Mouse (Mus musculus) hindbrain, embryonic 14.5 days (tissue): ENCODE measurements around the gene Nabp2. TPM values are rescaled to one million over a fixed set of nuclear protein-coding genes. Genes with fewer than 3 reads are reported as not detected.

Experiments
- ATAC-seq: fragments of 200-750 bp; cut with Nextera tagmentation; 2 replicates; pipeline ENCODE4 v1.8.0; 2017; ENCODE audit warnings: moderate number of reproducible peaks, mild to moderate bottlenecking, moderate TSS enrichment, moderate library complexity; ENCODE audit not compliant: low FRiP score
- DNase-seq: peaks from one replicate; pipeline ENCODE4 v3.0.0-alpha.2; 2015; ENCODE audit warnings: low spot score
- H3K27ac ChIP-seq: fragments of 300-500 bp; sonication (generic); 2 replicates; pipeline ENCODE4 v1.5.1; 2014; ENCODE audit warnings: mild to moderate bottlenecking, moderate library complexity
- H3K27me3 ChIP-seq: fragments of 300-500 bp; sonication (generic); 2 replicates; pipeline ENCODE4 v1.6.1; 2014; ENCODE audit warnings: mild to moderate bottlenecking, low read length, mixed read lengths; ENCODE audit not compliant: control insufficient read depth, insufficient read depth
- H3K36me3 ChIP-seq: fragments of 300-500 bp; sonication (generic); replicated peaks from 2 replicates; pipeline ENCODE4 v1.6.1; 2014; ENCODE audit not compliant: control insufficient read depth, insufficient read depth
- H3K4me1 ChIP-seq: fragments of 300-500 bp; sonication (generic); replicated peaks from 2 replicates; pipeline ENCODE4 v1.6.1; 2014; ENCODE audit warnings: antibody characterized with exemption, low read length, mixed read lengths; ENCODE audit not compliant: control insufficient read depth, insufficient read depth
- H3K4me2 ChIP-seq: fragments of 300-500 bp; sonication (generic); replicated peaks from 2 replicates; pipeline ENCODE4 v1.6.1; 2014; ENCODE audit warnings: mild to moderate bottlenecking, moderate library complexity
- H3K4me3 ChIP-seq: fragments of 300-500 bp; sonication (generic); replicated peaks from 2 replicates; pipeline ENCODE4 v1.5.1; 2014; ENCODE audit warnings: mild to moderate bottlenecking, low read length
- H3K9ac ChIP-seq: fragments of 300-500 bp; sonication (generic); 2 replicates; pipeline ENCODE4 v1.6.1; 2014
- H3K9me3 ChIP-seq: fragments of 300-500 bp; sonication (generic); 2 replicates; pipeline ENCODE4 v1.6.1; 2016; ENCODE audit warnings: low read length; ENCODE audit not compliant: control insufficient read depth
- WGBS: fragments of 180-500 bp; shearing (Covaris S2); extraction: QIAGEN DNeasy Blood & Tissue Kit; methylation state at CpG from one replicate; pipeline ENCODE4 v1.1.7; 2014; 5-methylcytosine and 5-hydroxymethylcytosine counted together
- polyA plus RNA-seq: library from polyadenylated mRNA; unstranded; fragments of >200 nt; fragmentation: Nextera tagmentation; extraction: Ambion mirVana; gene quantifications from 2 replicates; pipeline ENCODE4 v1.2.1, GENCODE M21; 2014

The Nabp2 gene
- polyA plus RNA-seq, 1 experiment from 2014 or later = 134 TPM

GRCm38 (mm10) chr10:128451014-128451413, 39.7 kb upstream of the Nabp2 start:
- Histone ChIP-seq H3K9ac (no peak overlapping the region), H3K9me3 (no peaks in the 10 kb centered on the region), H3K36me3 (no peaks in the 10 kb centered on the region), H3K4me2 (no peak overlapping the region), H3K27ac (no peak overlapping the region), H3K4me3 (no peak overlapping the region), H3K27me3 (no peaks in the 10 kb centered on the region), H3K4me1 (no peaks in the 10 kb centered on the region)
- DNase-seq (no peak), ATAC-seq (no peak)
- 88% methylated on average over 6 of the region's 6 CpGs for WGBS

GRCm38 (mm10) chr10:128445407-128445806, 34.1 kb upstream of the Nabp2 start:
- Histone ChIP-seq H3K4me3 (no peak overlapping the region), H3K4me1 (no peaks in the 10 kb centered on the region), H3K9me3 (no peaks in the 10 kb centered on the region), H3K27ac (no peak overlapping the region), H3K36me3 (peaks cover 21% of the 10 kb centered on the region), H3K27me3 (no peaks in the 10 kb centered on the region), H3K4me2 (no peak overlapping the region), H3K9ac (no peak overlapping the region)
- 91% methylated on average over 4 of the region's 4 CpGs for WGBS
- DNase-seq (no peak), ATAC-seq (no peak)

- H3K9me3 ChIP-seq = no peaks in the 10 kb centered on the region
- no peak overlapping the region for H3K4me3 ChIP-seq
- WGBS = 79% methylated on average over 6 of the region's 6 CpGs
- DNase-seq = no peak
- ATAC-seq = no peak
- H3K9ac ChIP-seq = no peak overlapping the region
- no peaks in the 10 kb centered on the region for H3K27me3 ChIP-seq
- no peak overlapping the region for H3K27ac ChIP-seq
- H3K36me3 ChIP-seq = peaks cover 32% of the 10 kb centered on the region
- no peak overlapping the region for H3K4me2 ChIP-seq
- H3K4me1 ChIP-seq = no peaks in the 10 kb centered on the region
Measured at GRCm38 (mm10) chr10:128444354-128444753, 33.1 kb upstream of the Nabp2 start.

GRCm38 (mm10) chr10:128442718-128443117, 31.4 kb upstream of the Nabp2 start:
- Histone ChIP-seq H3K27ac (no peak overlapping the region), H3K9me3 (no peaks in the 10 kb centered on the region), H3K4me3 (no peak overlapping the region), H3K27me3 (no peaks in the 10 kb centered on the region), H3K36me3 (peaks cover 48% of the 10 kb centered on the region), H3K4me1 (no peaks in the 10 kb centered on the region), H3K9ac (no peak overlapping the region), H3K4me2 (no peak overlapping the region)
- ATAC-seq (no peak), DNase-seq (no peak)
- WGBS = 96% methylated on average over 1 of the region's 1 CpGs

GRCm38 (mm10) chr10:128441324-128442119, 30.2 kb upstream of the Nabp2 start:
- peaks cover 60% of the 10 kb centered on the region for H3K36me3 ChIP-seq
- WGBS = 86% methylated on average over 10 of the region's 10 CpGs
- no peaks in the 10 kb centered on the region for H3K27me3 ChIP-seq

GRCm38 (mm10) chr10:128440407-128440806, 29.1 kb upstream of the Nabp2 start:
- H3K4me3 ChIP-seq = no peak overlapping the region
- WGBS = 72% methylated on average over 10 of the region's 10 CpGs
- no peaks in the 10 kb centered on the region for H3K4me1 ChIP-seq
- DNase-seq (no peak), ATAC-seq (no peak)
- no peak overlapping the region for H3K27ac ChIP-seq
- H3K9ac ChIP-seq = no peak overlapping the region
- H3K27me3 ChIP-seq = no peaks in the 10 kb centered on the region
- H3K9me3 ChIP-seq = no peaks in the 10 kb centered on the region
- H3K4me2 ChIP-seq = no peak overlapping the region
- peaks cover 71% of the 10 kb centered on the region for H3K36me3 ChIP-seq

More at GRCm38 (mm10) chr10:128441324-128442119, 30.2 kb upstream of the Nabp2 start:
- no peak overlapping the region for H3K9ac ChIP-seq
- H3K4me1 ChIP-seq = no peaks in the 10 kb centered on the region
- no peaks in the 10 kb centered on the region for H3K9me3 ChIP-seq
- ATAC-seq (no peak), DNase-seq (no peak)
- no peak overlapping the region for H3K4me2 ChIP-seq
- H3K27ac ChIP-seq = no peak overlapping the region
- H3K4me3 ChIP-seq = no peak overlapping the region

- Histone ChIP-seq H3K36me3 (peaks cover 85% of the 10 kb centered on the region), H3K9me3 (no peaks in the 10 kb centered on the region), H3K4me1 (no peaks in the 10 kb centered on the region), H3K4me2 (no peak overlapping the region), H3K27me3 (no peaks in the 10 kb centered on the region), H3K27ac (no peak overlapping the region), H3K4me3 (no peak overlapping the region), H3K9ac (no peak overlapping the region)
- DNase-seq (no peak), ATAC-seq (no peak)
- WGBS = 83% methylated on average over 10 of the region's 10 CpGs
Measured at GRCm38 (mm10) chr10:128438675-128439279, 27.5 kb upstream of the Nabp2 start.

GRCm38 (mm10) chr10:128436376-128436775, 25.1 kb upstream of the Nabp2 start:
- Histone ChIP-seq H3K4me2 (no peak overlapping the region), H3K9me3 (no peaks in the 10 kb centered on the region), H3K27ac (no peak overlapping the region), H3K36me3 (peaks cover 92% of the 10 kb centered on the region), H3K4me3 (no peak overlapping the region), H3K9ac (no peak overlapping the region), H3K27me3 (no peaks in the 10 kb centered on the region), H3K4me1 (no peaks in the 10 kb centered on the region)
- DNase-seq (no peak), ATAC-seq (no peak)
- WGBS = 83% methylated on average over 8 of the region's 8 CpGs

- H3K27ac ChIP-seq = peak overlapping the region; percentile 38; the same call in 1 of the 2 replicates
- no peak overlapping the region for H3K4me2 ChIP-seq
- H3K36me3 ChIP-seq = peaks cover 92% of the 10 kb centered on the region
Measured at GRCm38 (mm10) chr10:128435873-128436272, 24.6 kb upstream of the Nabp2 start.

More at GRCm38 (mm10) chr10:128435873-128436272, 24.6 kb upstream of the Nabp2 start:
- ATAC-seq (no peak), DNase-seq (no peak)
- Histone ChIP-seq H3K4me1 (no peaks in the 10 kb centered on the region), H3K9ac (peak overlapping the region; percentile 12), H3K27me3 (no peaks in the 10 kb centered on the region), H3K9me3 (no peaks in the 10 kb centered on the region), H3K4me3 (no peak overlapping the region)
- WGBS = 83% methylated on average over 5 of the region's 5 CpGs
